Mouse (Mus musculus) liver, adult (tissue): ENCODE measurements around the gene Galntl6.

Source experiments
- GATA4 ChIP-seq: IDR thresholded peaks from 2 replicates; pipeline ENCODE4 v1.6.1; 2014; ENCODE audit warnings: mild to moderate bottlenecking, low read length; ENCODE audit not compliant: insufficient replicate concordance

Gene Galntl6

GRCm38 (mm10) chr8:57803821-57804220 is 1108.6 kb downstream of the Galntl6 start:
- TF ChIP-seq GATA4: no peak

GRCm38 (mm10) chr8:57801197-57801596 is 1111.2 kb downstream of the Galntl6 start:
- no peak for TF ChIP-seq GATA4

GRCm38 (mm10) chr8:57800327-57800726 is 1112.1 kb downstream of the Galntl6 start:
- TF ChIP-seq GATA4: 0 out of 2 replicates have a peak, but pooled peaks have one; percentile 1

GRCm38 (mm10) chr8:57799797-57800204 is 1112.6 kb downstream of the Galntl6 start:
- TF ChIP-seq GATA4: peak; percentile 63; the same call in 1 of the 2 replicates

- TF ChIP-seq GATA4: no peak
These were observed 1119.0 kb downstream of the Galntl6 start for GRCm38 (mm10) chr8:57793455-57793854.

GRCm38 (mm10) chr8:57792246-57792645 is 1120.2 kb downstream of the Galntl6 start:
- TF ChIP-seq GATA4: no peak

- TF ChIP-seq GATA4: no peak
These were observed 1121.1 kb downstream of the Galntl6 start for GRCm38 (mm10) chr8:57791309-57791721.

GRCm38 (mm10) chr8:57779551-57779950 is 1132.9 kb downstream of the Galntl6 start:
- TF ChIP-seq GATA4: no peak

GRCm38 (mm10) chr8:57777988-57778721 is 1134.3 kb downstream of the Galntl6 start:
- TF ChIP-seq GATA4: no peak

GRCm38 (mm10) chr8:57776723-57777122 is 1135.7 kb downstream of the Galntl6 start:
- TF ChIP-seq GATA4: no peak

GRCm38 (mm10) chr8:57772732-57773265 is 1139.6 kb downstream of the Galntl6 start:
- no peak for TF ChIP-seq GATA4

GRCm38 (mm10) chr8:57767541-57767940 is 1144.9 kb downstream of the Galntl6 start:
- no peak for TF ChIP-seq GATA4

GRCm38 (mm10) chr8:57766471-57767065 is 1145.9 kb downstream of the Galntl6 start:
- no peak for TF ChIP-seq GATA4

GRCm38 (mm10) chr8:57765726-57766351 is 1146.6 kb downstream of the Galntl6 start:
- TF ChIP-seq GATA4: no peak

GRCm38 (mm10) chr8:57765192-57765591 is 1147.2 kb downstream of the Galntl6 start:
- TF ChIP-seq GATA4: no peak

GRCm38 (mm10) chr8:57760921-57761320 is 1151.5 kb downstream of the Galntl6 start:
- no peak for TF ChIP-seq GATA4
